ENCODE assay signal across 20 mouse cellular contexts in the genomic region with DNA sequence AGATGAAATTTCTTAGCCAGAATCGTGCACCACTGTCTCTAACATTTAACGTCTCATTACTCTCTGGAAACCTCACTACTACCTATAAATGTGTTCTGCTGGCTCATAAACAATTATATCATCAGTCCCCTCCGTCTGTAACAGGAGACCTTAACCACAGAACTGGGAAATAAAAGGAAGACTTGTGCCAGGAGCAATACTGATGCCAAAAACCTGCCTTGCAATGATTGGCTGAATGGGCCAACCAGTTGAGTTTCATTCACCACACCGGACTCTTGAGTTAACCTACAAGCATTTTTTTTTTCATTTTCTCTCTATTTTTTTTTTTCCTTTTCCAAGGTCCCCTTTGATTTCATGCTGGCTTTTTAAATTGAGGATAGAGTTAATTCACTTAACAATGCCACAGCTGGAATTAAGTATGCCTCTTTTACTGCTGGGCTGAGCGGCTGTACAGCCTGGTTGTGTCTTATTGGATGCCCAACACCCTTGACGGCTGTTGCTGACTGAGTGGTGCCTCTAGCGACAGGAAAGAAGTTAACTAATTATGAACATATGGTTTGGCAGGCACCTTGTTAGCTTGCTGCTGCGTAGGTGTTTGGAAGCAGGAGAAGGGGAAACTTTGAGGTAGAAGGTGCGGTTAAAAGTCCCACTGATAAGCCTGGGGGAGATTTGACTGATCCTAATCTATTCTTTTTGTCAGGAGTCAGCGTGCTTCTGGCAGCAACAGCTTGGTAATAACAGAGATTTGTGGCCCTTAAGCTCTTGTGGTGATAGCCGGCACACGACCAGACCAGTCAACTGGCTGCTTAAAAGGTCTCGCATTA. TPM values are rescaled to one million over a fixed set of nuclear protein-coding genes. Genes with fewer than 3 reads are reported as not detected.
DNase-seq lines count a peak whose midpoint lies in the region; ATAC-seq and TF ChIP-seq lines count a peak whose summit lies in the region.
"Had no signal": no experiment of that assay in that cellular context is flagged by ENCODE, and none has a peak within 500 bp of the region (broad histone marks: within the 10 kb centered on the region; RNA-seq: fewer than 3 reads in every experiment).

A gene (minus strand): TSS at position 176 of the 824 bp plus-strand sequence.

- no peak for DNase-seq in hindbrain, embryonic 14.5 days (ENCODE audit: low spot score)
- DNase-seq in R1 (ENCODE audit: low read depth, low spot score), result peak; percentile 7
- peak; percentile 54 for DNase-seq in brain, embryonic 14.5 days (ENCODE audit: low read depth)
- DNase-seq in limb, embryonic 11.5 days (ENCODE audit: low spot score), result peak; percentile 56
- no peak for DNase-seq in kidney, adult 8-10 months
- DNase-seq: cerebellum, postnatal 36 days; gastrocnemius, adult 2 months; heart, adult 18-20 months; kidney, adult 18-20 months; kidney, postnatal 36 days; lung, embryonic 14.5 days; right cerebral cortex, postnatal 14 days had no signal

- TF ChIP-seq POLR2A in brain, embryonic 14.5 days (IDR thresholded peaks at IDR 0.05; ENCODE audit: borderline replicate concordance, extremely low read depth, insufficient read depth, insufficient read length, poor library complexity, severe bottlenecking), result no peak

- H3K9me3 ChIP-seq in hindbrain, embryonic 14.5 days (ENCODE audit: control insufficient read depth, low read length), result no peaks in the 10 kb centered on the region
- no peaks in the 10 kb centered on the region for H3K9me3 ChIP-seq in hindbrain, embryonic 13.5 days
- no peaks in the 10 kb centered on the region for H3K9me3 ChIP-seq in limb, embryonic 11.5 days (ENCODE audit: control insufficient read depth, low read length)
- no peaks in the 10 kb centered on the region for H3K9me3 ChIP-seq in kidney, embryonic 14.5 days (ENCODE audit: control insufficient read depth, low read length)
- H3K9me3 ChIP-seq: embryonic facial prominence, embryonic 15.5 days; liver, embryonic 12.5 days had no signal

- H3K36me3 ChIP-seq in hindbrain, embryonic 14.5 days (replicated peaks; ENCODE audit: control insufficient read depth, insufficient read depth), result no peaks in the 10 kb centered on the region
- no peaks in the 10 kb centered on the region for H3K36me3 ChIP-seq in hindbrain, embryonic 13.5 days
- H3K36me3 ChIP-seq in limb, embryonic 11.5 days (ENCODE audit: control insufficient read depth, insufficient read depth, low read length), result no peaks in the 10 kb centered on the region
- no peaks in the 10 kb centered on the region for H3K36me3 ChIP-seq in kidney, embryonic 14.5 days (ENCODE audit: control insufficient read depth, insufficient read depth, low read length)
- H3K36me3 ChIP-seq: embryonic facial prominence, embryonic 15.5 days; liver, embryonic 12.5 days had no signal

- 0 out of 2 replicates have a peak, but pooled peaks cover 1% of the 10 kb centered on the region for H3K27me3 ChIP-seq in hindbrain, embryonic 14.5 days (ENCODE audit: control insufficient read depth, insufficient read depth, low read length)
- 0 out of 2 replicates have a peak, but pooled peaks cover 1% of the 10 kb centered on the region for H3K27me3 ChIP-seq in hindbrain, embryonic 13.5 days
- H3K27me3 ChIP-seq in limb, embryonic 11.5 days (ENCODE audit: control insufficient read depth, insufficient read depth, low read length), result no peaks in the 10 kb centered on the region
- H3K27me3 ChIP-seq in kidney, embryonic 14.5 days (ENCODE audit: control insufficient read depth, insufficient read depth, low read length), result no peaks in the 10 kb centered on the region
- H3K27me3 ChIP-seq: embryonic facial prominence, embryonic 15.5 days; liver, embryonic 12.5 days had no signal

- H3K4me2 ChIP-seq in hindbrain, embryonic 14.5 days (replicated peaks), result no peak within 1 kb of the TSS
- H3K4me2 ChIP-seq in hindbrain, embryonic 13.5 days, result no peak within 1 kb of the TSS
- no peak within 1 kb of the TSS for H3K4me2 ChIP-seq in limb, embryonic 11.5 days (ENCODE audit: low read depth, severe bottlenecking)
- no peak within 1 kb of the TSS for H3K4me2 ChIP-seq in kidney, embryonic 14.5 days (replicated peaks; ENCODE audit: low read depth, low read length)
- H3K4me2 ChIP-seq: embryonic facial prominence, embryonic 15.5 days; liver, embryonic 12.5 days; lung, embryonic 14.5 days had no signal

- H3K4me3 ChIP-seq in hindbrain, embryonic 14.5 days (replicated peaks; ENCODE audit: low read length), result no peak within 1 kb of the TSS
- H3K4me3 ChIP-seq in hindbrain, embryonic 13.5 days, result no peak within 1 kb of the TSS
- no peak within 1 kb of the TSS for H3K4me3 ChIP-seq in limb, embryonic 11.5 days (ENCODE audit: low read depth, low read length)
- H3K4me3 ChIP-seq in kidney, embryonic 14.5 days (ENCODE audit: low read length), result no peak within 1 kb of the TSS
- H3K4me3 ChIP-seq: embryonic facial prominence, embryonic 15.5 days; gastrocnemius, adult 2 months; liver, embryonic 12.5 days had no signal

- no peaks in the 10 kb centered on the region for H3K4me1 ChIP-seq in hindbrain, embryonic 14.5 days (replicated peaks; ENCODE audit: control insufficient read depth, insufficient read depth, low read length)
- peaks cover 7% of the 10 kb centered on the region; the same call in 1 of the 2 replicates for H3K4me1 ChIP-seq in hindbrain, embryonic 13.5 days (replicated peaks)
- peaks cover 5% of the 10 kb centered on the region; the same call in 1 of the 2 replicates for H3K4me1 ChIP-seq in limb, embryonic 11.5 days (ENCODE audit: control insufficient read depth, insufficient read depth, low read length)
- no peaks in the 10 kb centered on the region for H3K4me1 ChIP-seq in kidney, embryonic 14.5 days (ENCODE audit: control insufficient read depth, insufficient read depth, low read length)
- H3K4me1 ChIP-seq: embryonic facial prominence, embryonic 15.5 days; liver, embryonic 12.5 days had no signal

- WGBS in hindbrain, embryonic 14.5 days, result 57% methylated on average over 13 of the region's 13 CpGs
- WGBS in hindbrain, embryonic 13.5 days, result 59% methylated on average over 13 of the region's 13 CpGs
- whole genome bisulfite sequencing in limb, embryonic 11.5 days, result 15% methylated on average over 13 of the region's 13 CpGs
- 49% methylated on average over 13 of the region's 13 CpGs for WGBS in kidney, embryonic 14.5 days

- TF ChIP-seq CTCF in brain, embryonic 14.5 days (IDR thresholded peaks at IDR 0.05; ENCODE audit: borderline replicate concordance, extremely low read depth, insufficient read depth, insufficient read length), result no peak

- no peak within 1 kb of the TSS for H3K27ac ChIP-seq in hindbrain, embryonic 14.5 days
- H3K27ac ChIP-seq in hindbrain, embryonic 13.5 days, result no peak within 1 kb of the TSS
- H3K27ac ChIP-seq in limb, embryonic 11.5 days (replicated peaks; ENCODE audit: low read depth, low read length), result no peak within 1 kb of the TSS
- H3K27ac ChIP-seq in kidney, embryonic 14.5 days (ENCODE audit: low read depth, low read length), result no peak within 1 kb of the TSS
- H3K27ac ChIP-seq: embryonic facial prominence, embryonic 15.5 days; gastrocnemius, adult 2 months; liver, embryonic 12.5 days had no signal

- no peak within 1 kb of the TSS for H3K9ac ChIP-seq in hindbrain, embryonic 14.5 days
- H3K9ac ChIP-seq in hindbrain, embryonic 13.5 days, result no peak within 1 kb of the TSS
- no peak within 1 kb of the TSS for H3K9ac ChIP-seq in limb, embryonic 11.5 days (ENCODE audit: low read length)
- H3K9ac ChIP-seq in kidney, embryonic 14.5 days (ENCODE audit: low read depth, low read length), result no peak within 1 kb of the TSS
- H3K9ac ChIP-seq: embryonic facial prominence, embryonic 15.5 days; liver, embryonic 12.5 days; lung, embryonic 14.5 days had no signal

- ATAC-seq in hindbrain, embryonic 14.5 days (ENCODE audit: low FRiP score), result peak; percentile 57; the same call in 1 of the 2 replicates
- no peak for ATAC-seq in hindbrain, embryonic 13.5 days (ENCODE audit: low FRiP score)
- ATAC-seq in limb, embryonic 11.5 days (ENCODE audit: insufficient number of reproducible peaks, low FRiP score, low TSS enrichment, low read depth), result peak; percentile 84
- ATAC-seq in kidney, embryonic 14.5 days (ENCODE audit: low FRiP score, low TSS enrichment), result no peak
- ATAC-seq: forebrain, embryonic 16.5 days; liver, embryonic 12.5 days; midbrain, embryonic 16.5 days had no signal

RNA-seq across cellular contexts. Expression of the gene that starts here (rescaled TPM):
- 1.1 and 2.1 TPM in 2 replicates for polyA plus RNA-seq in hindbrain, embryonic 14.5 days (2014; fragmentation: Nextera tagmentation; extraction: Ambion mirVana)
- polyA plus RNA-seq in hindbrain, embryonic 13.5 days (2015; fragmentation: Nextera tagmentation; extraction: Ambion mirVana), result 1.0 and 2.3 TPM in 2 replicates
- polyA plus RNA-seq in brain, embryonic 14.5 days (2012; rRNA removed), result 2.1 and 3.6 TPM in 2 replicates
- polyA plus RNA-seq in limb, embryonic 11.5 days (2014; fragmentation: Nextera tagmentation; extraction: Ambion mirVana), result 0.07 and 0.13 TPM in 2 replicates
- 0.08 TPM in 1 of 2 replicates, not detected in the other for polyA plus RNA-seq in kidney, embryonic 14.5 days (2014; fragmentation: Nextera tagmentation; extraction: Ambion mirVana)
- polyA plus RNA-seq: heart, embryonic 14.5 days; liver, embryonic 12.5 days; neural tube, embryonic 11.5 days had no signal

Comparison
In these comparisons a context has a peak if more than half of its experiments do, and no peak if none do; other contexts are left out.
1. Peak in DNase-seq and ATAC-seq in limb, embryonic 11.5 days; RNA of the gene not detected or under 1 TPM.
2. DNase-seq: peak in R1 (single experiment) and brain, embryonic 14.5 days (single experiment); none in hindbrain, embryonic 14.5 days (single experiment) and kidney, adult 8-10 months (0 of 2).